Comparison of ENCODE assay signal across 19 mouse cellular contexts in the genomic region with DNA sequence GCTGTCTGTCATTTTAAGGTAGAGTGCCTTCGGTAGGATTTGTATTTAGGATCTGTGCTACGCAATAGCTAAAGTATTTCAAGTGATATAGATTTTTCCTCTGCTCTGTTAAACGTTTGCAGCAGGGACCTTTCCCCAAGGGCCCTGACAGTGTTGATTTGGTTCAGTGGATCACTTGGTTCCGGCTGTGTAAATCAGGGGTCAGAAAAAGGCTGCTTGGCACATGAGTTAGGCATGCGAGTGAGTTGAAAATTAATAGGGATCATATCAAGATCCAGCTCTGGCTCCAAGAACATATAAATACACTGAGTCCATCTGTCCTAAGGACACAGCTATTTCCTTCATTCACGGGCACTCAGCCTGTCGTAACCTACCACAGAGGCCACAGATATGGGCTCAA.
DNase-seq lines count a peak whose midpoint lies in the region; ATAC-seq and TF ChIP-seq lines count a peak whose summit lies in the region.
"Had no signal": no experiment of that assay in that cellular context is flagged by ENCODE, and none has a peak within 500 bp of the region (broad histone marks: within the 10 kb centered on the region; RNA-seq: fewer than 3 reads in every experiment).

No protein-coding gene starts in this region.

- H3K27ac ChIP-seq in kidney, embryonic 14.5 days (ENCODE audit: low read depth, low read length), result no peak overlapping the region
- H3K27ac ChIP-seq in kidney, postnatal 0 days, result no peak overlapping the region
- H3K27ac ChIP-seq in midbrain, embryonic 13.5 days, result no peak overlapping the region
- H3K27ac ChIP-seq: embryonic facial prominence, embryonic 13.5 days; heart, adult 2 months; heart, embryonic 15.5 days; hindbrain, embryonic 15.5 days had no signal

- TF ChIP-seq CTCF in kidney, postnatal 0 days (IDR thresholded peaks at IDR 0.05; ENCODE audit: low read depth), result no peak

- no peak overlapping the region for H3K4me3 ChIP-seq in kidney, embryonic 14.5 days (ENCODE audit: low read length)
- no peak overlapping the region for H3K4me3 ChIP-seq in kidney, postnatal 0 days (replicated peaks; ENCODE audit: low read depth, low read length)
- no peak overlapping the region for H3K4me3 ChIP-seq in midbrain, embryonic 13.5 days (replicated peaks)
- H3K4me3 ChIP-seq: embryonic facial prominence, embryonic 13.5 days; heart, adult 2 months; heart, embryonic 15.5 days; hindbrain, embryonic 15.5 days had no signal

- peak; percentile 39 for DNase-seq in kidney, adult 11 months
- DNase-seq in kidney, adult 8-10 months, result peak; percentile 32 to 36
- DNase-seq in kidney, postnatal 0 days (ENCODE audit: low spot score), result peak; percentile 4
- peak; percentile 34 to 68 for DNase-seq in kidney, postnatal 36 days
- no peak for DNase-seq in lung, postnatal 10 days
- DNase-seq: adrenal gland, adult 2 months; adrenal gland, postnatal 25 days; cerebellum, adult 18-20 months; cerebellum, adult 9-11 months; cerebellum, postnatal 36 days; heart, adult 2 months had no signal

- no peaks in the 10 kb centered on the region for H3K9me3 ChIP-seq in kidney, embryonic 14.5 days (ENCODE audit: control insufficient read depth, low read length)
- H3K9me3 ChIP-seq in kidney, postnatal 0 days (replicated peaks; ENCODE audit: low read length), result no peaks in the 10 kb centered on the region
- no peaks in the 10 kb centered on the region for H3K9me3 ChIP-seq in midbrain, embryonic 13.5 days
- H3K9me3 ChIP-seq: embryonic facial prominence, embryonic 13.5 days; heart, embryonic 15.5 days; hindbrain, embryonic 15.5 days had no signal

- H3K4me2 ChIP-seq in kidney, embryonic 14.5 days (replicated peaks; ENCODE audit: low read depth, low read length), result no peak overlapping the region
- H3K4me2 ChIP-seq in kidney, postnatal 0 days (ENCODE audit: low read length), result no peak overlapping the region
- H3K4me2 ChIP-seq in midbrain, embryonic 13.5 days (replicated peaks), result no peak overlapping the region
- H3K4me2 ChIP-seq: embryonic facial prominence, embryonic 13.5 days; heart, embryonic 11.5 days; heart, embryonic 15.5 days; hindbrain, embryonic 15.5 days had no signal

- WGBS in kidney, embryonic 14.5 days, result 61% methylated on average over 7 of the region's 7 CpGs
- WGBS in kidney, postnatal 0 days, result 58% methylated on average over 7 of the region's 7 CpGs
- 88% methylated on average over 7 of the region's 7 CpGs for WGBS in midbrain, embryonic 13.5 days

- no peak overlapping the region for H3K9ac ChIP-seq in kidney, embryonic 14.5 days (ENCODE audit: low read depth, low read length)
- H3K9ac ChIP-seq in kidney, postnatal 0 days (ENCODE audit: low read depth, low read length), result no peak overlapping the region
- H3K9ac ChIP-seq in midbrain, embryonic 13.5 days (replicated peaks), result no peak overlapping the region
- H3K9ac ChIP-seq: embryonic facial prominence, embryonic 13.5 days; heart, embryonic 15.5 days; hindbrain, embryonic 15.5 days had no signal

- no peaks in the 10 kb centered on the region for H3K27me3 ChIP-seq in kidney, embryonic 14.5 days (ENCODE audit: control insufficient read depth, insufficient read depth, low read length)
- no peaks in the 10 kb centered on the region for H3K27me3 ChIP-seq in kidney, postnatal 0 days (ENCODE audit: insufficient read depth, low read length)
- H3K27me3 ChIP-seq in midbrain, embryonic 13.5 days, result no peaks in the 10 kb centered on the region
- H3K27me3 ChIP-seq: CH12.LX; embryonic facial prominence, embryonic 13.5 days; hindbrain, embryonic 15.5 days had no signal

- no peaks in the 10 kb centered on the region for H3K36me3 ChIP-seq in kidney, embryonic 14.5 days (ENCODE audit: control insufficient read depth, insufficient read depth, low read length)
- H3K36me3 ChIP-seq in kidney, postnatal 0 days (ENCODE audit: insufficient read depth, low read length), result no peaks in the 10 kb centered on the region
- H3K36me3 ChIP-seq in midbrain, embryonic 13.5 days, result no peaks in the 10 kb centered on the region
- H3K36me3 ChIP-seq: embryonic facial prominence, embryonic 13.5 days; heart, embryonic 15.5 days; hindbrain, embryonic 15.5 days had no signal

- ATAC-seq in kidney, embryonic 14.5 days (ENCODE audit: low FRiP score, low TSS enrichment), result no peak
- ATAC-seq in kidney, postnatal 0 days (replicated peaks; ENCODE audit: low FRiP score, low read depth), result no peak
- no peak for ATAC-seq in midbrain, embryonic 13.5 days
- ATAC-seq: forebrain, embryonic 14.5 days had no signal

- H3K4me1 ChIP-seq in kidney, embryonic 14.5 days (ENCODE audit: control insufficient read depth, insufficient read depth, low read length), result no peaks in the 10 kb centered on the region
- H3K4me1 ChIP-seq in kidney, postnatal 0 days (replicated peaks; ENCODE audit: insufficient read depth, low read length), result peaks cover 5% of the 10 kb centered on the region; the same call in 1 of the 2 replicates
- H3K4me1 ChIP-seq in midbrain, embryonic 13.5 days (replicated peaks), result no peaks in the 10 kb centered on the region
- H3K4me1 ChIP-seq: embryonic facial prominence, embryonic 13.5 days; heart, embryonic 15.5 days; hindbrain, embryonic 15.5 days had no signal
